Mouse (Mus musculus) testis, adult 2 months (tissue): Measurements from ENCODE around the gene Dcaf15. TPM values are rescaled to one million over a fixed set of nuclear protein-coding genes. Genes with fewer than 3 reads are reported as not detected.

ENCODE experiments used
- H3K27ac ChIP-seq: fragments of 200-500 bp; 2 replicates; pipeline ENCODE4 v1.5.1; 2012; ENCODE audit warnings: low read depth, low read length; ENCODE audit not compliant: control insufficient read depth, insufficient read depth
- H3K27me3 ChIP-seq: fragments of 200-500 bp; 2 replicates; pipeline ENCODE4 v1.6.1; 2012; ENCODE audit warnings: mild to moderate bottlenecking, low read length, moderate library complexity; ENCODE audit not compliant: control insufficient read depth, insufficient read depth
- H3K36me3 ChIP-seq: fragments of 200-500 bp; 2 replicates; pipeline ENCODE4 v1.6.1; 2012; ENCODE audit warnings: mild to moderate bottlenecking, low read length; ENCODE audit not compliant: control insufficient read depth, insufficient read depth
- H3K4me1 ChIP-seq: fragments of 200-500 bp; 2 replicates; pipeline ENCODE4 v1.6.1; 2012; ENCODE audit warnings: low read length; ENCODE audit not compliant: control insufficient read depth, insufficient read depth
- H3K4me3 ChIP-seq: fragments of 200-500 bp; 2 replicates; pipeline ENCODE4 v1.5.1; 2012; ENCODE audit warnings: low read depth, mild to moderate bottlenecking, low read length, moderate library complexity, mixed read lengths; ENCODE audit not compliant: control insufficient read depth
- CTCF ChIP-seq: fragments of 200-500 bp; IDR thresholded peaks from 2 replicates; pipeline ENCODE4 v1.5.1; 2012; ENCODE audit warnings: low read depth, mild to moderate bottlenecking, inconsistent platforms, low read length, moderate library complexity; ENCODE audit not compliant: control insufficient read depth, insufficient read depth, insufficient replicate concordance
- POLR2A ChIP-seq: fragments of 200-500 bp; IDR thresholded peaks from 2 replicates; pipeline ENCODE4 v1.6.1; 2012; ENCODE audit warnings: low read depth, mild to moderate bottlenecking, inconsistent platforms, low read length, moderate library complexity; ENCODE audit not compliant: control insufficient read depth
- polyA plus RNA-seq: library from polyadenylated mRNA; depleted of rRNA; stranded (reverse); fragments of >200 nt; gene quantifications from 2 replicates; pipeline ENCODE4 v1.2.3, GENCODE M21; 2012; rRNA removed

Dcaf15 gene
- polyA plus RNA-seq, result 210 and 216 TPM in 2 replicates

- Histone ChIP-seq H3K27me3 (no peaks in the 10 kb centered on the region), H3K4me1 (peaks cover 16% of the 10 kb centered on the region), H3K4me3 (peak within 1 kb of the TSS; percentile 98), H3K27ac (peak within 1 kb of the TSS; percentile 93), H3K36me3 (no peaks in the 10 kb centered on the region)
- no peak for TF ChIP-seq CTCF
- peak; percentile 57 for TF ChIP-seq POLR2A
Measured at GRCm38 (mm10) chr8:84104697-84105609, at the start of gene Dcaf15. TSS of gene Dcaf15 (minus strand) at chr8:84104768.

- Histone ChIP-seq H3K27ac (no peak overlapping the region), H3K4me1 (peaks cover 6% of the 10 kb centered on the region), H3K4me3 (peak overlapping the region; percentile 59; the same call in 1 of the 2 replicates), H3K36me3 (no peaks in the 10 kb centered on the region), H3K27me3 (no peaks in the 10 kb centered on the region)
- TF ChIP-seq POLR2A, result no peak
- TF ChIP-seq CTCF, result no peak
Measured at GRCm38 (mm10) chr8:84149181-84149580, 44.6 kb upstream of the Dcaf15 start.

- H3K27me3 ChIP-seq, result no peaks in the 10 kb centered on the region
- H3K4me1 ChIP-seq, result peaks cover 6% of the 10 kb centered on the region
- no peaks in the 10 kb centered on the region; the same call in 1 of the 2 replicates for H3K36me3 ChIP-seq
- H3K4me3 ChIP-seq, result peak overlapping the region; percentile 89
- peak overlapping the region; percentile 82 for H3K27ac ChIP-seq
- peak; percentile 26; the same call in 1 of the 2 replicates for TF ChIP-seq POLR2A
- no peak for TF ChIP-seq CTCF
Measured at GRCm38 (mm10) chr8:84148531-84148850, 43.9 kb upstream of the Dcaf15 start.

GRCm38 (mm10) chr8:84147769-84148530, 43.4 kb upstream of the Dcaf15 start, which contains the start of the genes Cc2d1a and 4930432K21Rik:
TSS of gene Cc2d1a (minus strand) at chr8:84147936.
TSS of gene 4930432K21Rik (plus strand) at chr8:84148025.
- Histone ChIP-seq H3K27ac (peak within 1 kb of the TSS; percentile 82), H3K36me3 (no peaks in the 10 kb centered on the region; the same call in 1 of the 2 replicates), H3K4me1 (peaks cover 6% of the 10 kb centered on the region), H3K27me3 (no peaks in the 10 kb centered on the region), H3K4me3 (peak within 1 kb of the TSS; percentile 89)
- TF ChIP-seq CTCF (no peak), POLR2A (peak; percentile 93; the same call in 1 of the 2 replicates)

- no peaks in the 10 kb centered on the region; the same call in 1 of the 2 replicates for H3K36me3 ChIP-seq
- H3K4me1 ChIP-seq, result peaks cover 6% of the 10 kb centered on the region
- no peaks in the 10 kb centered on the region for H3K27me3 ChIP-seq
- peak overlapping the region; percentile 30 for H3K27ac ChIP-seq
- H3K4me3 ChIP-seq, result peak overlapping the region; percentile 89
- TF ChIP-seq POLR2A, result no peak
- no peak for TF ChIP-seq CTCF
Measured at GRCm38 (mm10) chr8:84147324-84147766, 42.8 kb upstream of the Dcaf15 start.

- Histone ChIP-seq H3K27ac (no peak overlapping the region), H3K4me3 (no peak overlapping the region), H3K4me1 (peaks cover 6% of the 10 kb centered on the region), H3K36me3 (no peaks in the 10 kb centered on the region; the same call in 1 of the 2 replicates), H3K27me3 (no peaks in the 10 kb centered on the region)
- TF ChIP-seq POLR2A (no peak), CTCF (no peak)
Measured at GRCm38 (mm10) chr8:84144636-84145245, 40.2 kb upstream of the Dcaf15 start.
